Mouse (Mus musculus): ENCODE data around the gene Kcnj13.

DNA sequence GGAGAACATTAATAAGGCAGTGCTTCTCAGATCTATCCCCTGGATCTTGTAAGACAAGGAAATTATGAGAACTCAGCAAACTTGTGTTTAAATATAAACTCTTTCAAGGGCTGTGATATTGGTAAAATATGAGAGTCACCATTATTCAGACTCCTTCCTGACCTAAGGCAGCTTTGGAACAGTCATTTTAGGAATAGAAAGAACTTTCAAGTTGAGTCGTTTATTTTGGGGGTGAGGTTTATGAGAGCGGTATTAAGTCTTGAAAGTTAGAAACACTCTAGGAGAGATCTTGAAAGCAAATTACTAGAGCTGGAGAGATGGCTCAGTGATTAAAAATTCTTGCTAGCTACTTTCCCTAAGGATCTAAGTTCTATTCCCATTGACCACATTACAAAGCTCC lies 40.6 kb upstream of the Kcnj13 start:
- no peak for TF ChIP-seq CTCF (conservative IDR thresholded peaks at IDR 0.05; ENCODE audit: insufficient read depth, insufficient read length, low read depth, low read length)
- no peak for TF ChIP-seq POLR2A (IDR thresholded peaks at IDR 0.05; ENCODE audit: low read depth, low read length)

Measured in kidney, adult 2 months (tissue).